Mouse (Mus musculus): ENCODE results near the gene F3.
A peak's percentile ranks its signal among the peaks of the same experiment; 100 is the strongest.

Gene F3

DNA sequence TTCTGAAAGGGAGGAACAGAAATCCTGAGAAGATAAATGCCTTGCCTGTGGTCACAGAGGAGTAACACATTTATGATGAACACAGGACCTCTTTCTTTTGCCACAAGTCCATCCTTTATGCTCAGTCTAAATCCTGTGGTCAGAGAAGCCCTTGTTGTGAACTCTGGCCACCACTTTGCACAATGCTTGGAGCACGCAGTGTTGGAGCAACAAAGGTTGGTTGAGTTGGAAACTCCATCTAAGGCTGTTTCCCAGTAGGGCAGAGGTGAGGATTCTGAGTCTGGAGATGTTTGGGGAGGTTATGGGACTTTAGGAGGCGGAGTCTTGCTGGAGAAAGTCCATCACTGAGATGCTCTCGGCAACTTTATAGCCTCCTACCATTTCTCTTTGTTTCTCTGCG, 16.2 kb upstream of the F3 start:
- no peak for DNase-seq (ENCODE audit: low read depth)

GRCm38 (mm10) chr3:121710894-121711531, 12.3 kb upstream of the F3 start:
- no peak for DNase-seq (ENCODE audit: low read depth)

DNA sequence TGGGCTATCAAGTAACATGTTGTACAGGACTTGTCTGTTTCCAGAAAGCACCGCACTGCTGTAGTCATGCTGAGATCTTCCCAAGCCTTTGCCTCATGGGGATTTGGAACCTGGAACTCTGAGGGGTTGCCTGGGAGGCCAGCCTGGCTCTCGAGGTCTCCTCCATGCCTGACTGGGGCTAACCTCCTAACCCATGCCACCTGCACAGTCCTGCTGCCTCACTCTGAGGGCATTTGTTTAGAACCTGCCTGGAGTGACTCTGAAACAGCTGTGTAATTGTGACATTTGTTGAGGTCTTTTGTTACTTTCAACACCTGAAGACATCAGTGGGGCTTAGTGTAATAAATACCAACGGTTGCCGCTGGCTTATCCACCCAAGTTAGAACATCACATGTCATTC, 11.1 kb upstream of the F3 start:
- DNase-seq (ENCODE audit: low read depth) = no peak

DNA sequence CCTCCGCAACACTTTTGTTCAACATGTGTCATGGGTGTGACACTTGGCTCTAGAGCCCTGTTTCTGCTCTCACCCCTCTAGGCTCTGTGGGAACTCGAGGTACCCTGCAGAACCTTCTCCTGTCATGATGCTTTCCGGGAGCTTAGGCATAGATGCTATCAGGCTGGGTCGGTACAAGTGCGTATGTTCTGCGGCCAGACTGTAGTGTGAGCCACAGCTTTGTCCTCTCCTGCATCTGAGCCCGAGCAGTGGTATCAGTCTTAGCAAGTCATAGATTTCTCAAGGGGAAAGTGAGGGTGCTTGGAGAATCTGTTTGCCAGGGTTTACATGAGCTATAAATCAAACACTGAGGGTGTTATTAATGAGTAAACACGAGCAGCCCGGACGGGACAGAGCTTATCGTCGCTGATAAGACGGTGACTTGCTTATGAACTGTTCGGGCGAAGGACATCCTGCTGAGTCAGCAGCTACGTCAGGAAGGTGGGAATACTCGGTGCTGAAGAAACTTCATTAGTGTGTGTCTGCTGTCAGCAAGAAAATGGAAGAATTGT, 10.1 kb upstream of the F3 start:
- no peak for DNase-seq (ENCODE audit: low read depth)

GRCm38 (mm10) chr3:121713816-121714215, 9.5 kb upstream of the F3 start:
- DNase-seq (ENCODE audit: low read depth) = no peak

- no peak for DNase-seq (ENCODE audit: low read depth)
These were observed 8.9 kb upstream of the F3 start for GRCm38 (mm10) chr3:121714461-121714860.

GRCm38 (mm10) chr3:121715336-121715735, 8.0 kb upstream of the F3 start:
- no peak for DNase-seq (ENCODE audit: low read depth)

GRCm38 (mm10) chr3:121715741-121716459, 7.4 kb upstream of the F3 start:
- peak; percentile 58 for DNase-seq (ENCODE audit: low read depth)

- no peak for DNase-seq (ENCODE audit: low read depth)
These were observed 6.9 kb upstream of the F3 start for GRCm38 (mm10) chr3:121716480-121716879.

DNA sequence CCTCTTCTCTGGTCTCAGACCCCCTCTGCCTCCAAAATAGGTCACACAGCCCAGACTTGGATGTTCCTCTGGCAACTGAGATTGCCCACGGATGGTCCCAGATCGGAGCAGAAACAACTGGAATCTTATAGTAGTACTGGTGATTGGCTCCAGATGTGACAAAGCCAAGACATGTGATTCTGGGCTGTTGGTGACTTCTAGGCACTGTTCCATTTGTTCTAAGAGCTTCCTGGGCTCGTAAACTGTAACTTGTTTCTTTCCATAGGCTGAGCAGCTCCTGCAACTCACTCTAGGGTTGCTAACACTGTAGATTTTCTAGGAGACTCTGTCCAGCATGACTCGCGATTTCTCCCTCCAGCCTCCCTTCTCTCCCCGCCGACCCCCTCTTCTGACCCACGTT, 4.7 kb upstream of the F3 start:
- DNase-seq (ENCODE audit: low read depth) = no peak

GRCm38 (mm10) chr3:121719701-121720100, 3.6 kb upstream of the F3 start:
- no peak for DNase-seq (ENCODE audit: low read depth)

- DNase-seq (ENCODE audit: low read depth) = peak; percentile 64
These were observed 2.3 kb upstream of the F3 start for GRCm38 (mm10) chr3:121720801-121721690.

- no peak for DNase-seq (ENCODE audit: low read depth)
These were observed 1.7 kb upstream of the F3 start for GRCm38 (mm10) chr3:121721691-121722070.

GRCm38 (mm10) chr3:121723968-121724524, 709 bp downstream of the F3 start:
- DNase-seq (ENCODE audit: low read depth) = no peak

GRCm38 (mm10) chr3:121724553-121724952, 1.2 kb downstream of the F3 start:
- DNase-seq (ENCODE audit: low read depth) = no peak

DNA sequence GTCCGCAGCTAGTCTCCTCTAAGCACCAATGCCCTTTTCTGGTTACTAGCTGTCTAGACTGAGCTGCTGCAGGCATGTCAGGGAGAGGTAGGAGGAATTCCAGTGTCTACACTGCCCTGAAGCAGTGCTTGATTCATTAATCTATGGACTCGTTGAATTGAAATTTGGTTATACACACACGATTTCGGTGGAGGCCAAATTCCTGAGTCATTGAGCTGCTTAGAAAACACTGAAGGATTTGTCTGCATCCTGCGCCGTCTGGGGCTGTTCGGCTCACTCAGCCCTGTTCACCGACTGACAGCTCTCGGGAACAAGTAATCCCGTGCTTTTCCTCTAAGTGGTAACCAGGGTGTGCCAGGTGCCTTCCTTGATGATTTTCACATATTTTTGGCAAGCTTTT, 2.3 kb downstream of the F3 start:
- DNase-seq (ENCODE audit: low read depth) = no peak

DNA sequence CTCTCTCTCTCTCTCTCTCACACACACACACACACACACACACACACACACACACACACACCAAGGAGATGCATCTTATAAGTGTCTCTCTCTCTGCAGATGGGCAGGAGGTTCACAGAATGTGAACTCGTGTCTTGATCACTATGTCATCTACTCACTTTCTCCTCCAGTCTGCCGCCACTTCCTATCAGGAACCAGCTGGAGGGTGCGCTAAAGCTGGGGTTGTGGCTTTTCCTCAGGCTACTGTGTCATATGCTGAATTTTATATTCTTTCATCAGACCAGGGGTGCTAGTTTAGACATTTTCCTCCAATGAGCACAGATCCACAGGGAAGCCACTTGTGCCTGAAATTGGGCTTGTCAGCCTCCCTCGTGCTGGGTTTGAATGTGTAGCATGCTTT, 6.3 kb downstream of the F3 start:
- no peak for DNase-seq (ENCODE audit: low read depth)

DNA sequence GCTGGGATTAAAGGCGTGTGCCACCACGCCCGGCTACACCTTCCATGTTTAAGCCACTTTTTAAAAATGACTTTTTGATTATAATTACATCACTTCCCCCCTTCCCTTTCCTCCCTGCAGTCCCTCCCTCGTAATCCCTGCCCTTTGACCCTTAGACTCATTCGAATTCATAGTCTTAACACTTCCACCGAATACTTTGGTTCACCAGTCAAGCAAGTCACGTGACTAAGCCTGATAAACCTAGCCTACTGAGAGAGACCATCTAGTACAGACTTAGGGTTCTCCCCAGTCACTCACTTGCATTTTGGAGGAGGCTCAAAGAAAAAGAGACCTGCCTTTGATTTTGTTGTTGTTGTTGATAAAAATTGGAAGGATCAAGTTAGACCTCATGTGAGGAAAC, 12.2 kb downstream of the F3 start:
- no peak for DNase-seq (ENCODE audit: low read depth)

GRCm38 (mm10) chr3:121736025-121736744, 12.8 kb downstream of the F3 start:
- peak; percentile 73 for DNase-seq (ENCODE audit: low read depth)

- DNase-seq (ENCODE audit: low read depth) = no peak
These were observed 14.1 kb downstream of the F3 start for GRCm38 (mm10) chr3:121737453-121737852.

DNA sequence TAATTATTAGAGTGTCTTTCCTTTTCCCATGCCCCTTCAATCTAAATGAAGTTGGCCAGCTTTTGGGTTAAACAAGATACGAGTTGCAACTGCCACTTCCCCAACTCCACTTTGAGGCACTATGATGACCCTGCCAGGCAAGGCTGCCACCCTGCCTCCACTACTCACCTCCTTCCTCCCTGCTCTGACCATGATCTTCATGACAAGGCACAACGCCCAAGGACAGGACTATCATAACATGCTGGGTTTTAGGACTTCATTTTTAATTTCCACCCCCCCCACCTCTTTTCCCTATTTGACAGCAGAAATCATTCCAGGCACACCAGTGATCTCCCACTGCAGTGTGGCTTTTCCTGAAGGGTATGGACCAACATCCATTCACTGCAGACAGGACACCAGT, 14.6 kb downstream of the F3 start:
- DNase-seq (ENCODE audit: low read depth) = no peak
